Mouse (Mus musculus) heart, postnatal 0 days (tissue): Measurements from ENCODE around the gene Capn5.

Source experiments
- CTCF ChIP-seq: IDR thresholded peaks from 2 replicates; pipeline ENCODE4 v1.5.1; 2016; ENCODE audit warnings: antibody characterized with exemption, control low read depth, low read depth
- EP300 ChIP-seq: IDR thresholded peaks from 2 replicates; pipeline ENCODE4 v1.6.1; 2016; ENCODE audit warnings: antibody characterized with exemption, low read depth

DNA sequence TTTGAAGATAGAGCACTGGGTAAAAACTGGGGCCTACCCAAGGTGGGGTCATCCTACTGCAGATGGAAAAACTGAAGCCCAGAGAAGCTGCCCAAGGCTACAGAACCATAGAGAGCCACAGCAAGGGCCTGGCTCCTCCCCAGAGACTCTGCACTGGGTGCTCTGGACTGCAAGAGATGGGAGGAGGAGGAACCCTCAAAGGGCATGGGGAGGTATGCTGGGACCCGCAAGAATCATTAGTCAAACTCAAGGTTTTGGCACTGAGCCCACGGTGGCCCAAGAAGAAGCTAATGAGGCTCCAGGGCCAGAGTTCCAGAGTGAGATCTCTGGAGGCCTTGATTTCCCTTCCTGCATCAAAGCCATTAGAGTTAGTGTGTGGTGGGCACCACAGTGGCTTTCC lies 40.1 kb downstream of the Capn5 start:
- TF ChIP-seq CTCF (no peak), EP300 (no peak)
